Mouse (Mus musculus): ENCODE data around the gene Eif1ad. TPM values are rescaled to one million over a fixed set of nuclear protein-coding genes. Genes with fewer than 3 reads are reported as not detected.

The Eif1ad gene
- total RNA-seq, 2 experiments from 2014 or later, result 18.8 to 19.7 TPM

DNA sequence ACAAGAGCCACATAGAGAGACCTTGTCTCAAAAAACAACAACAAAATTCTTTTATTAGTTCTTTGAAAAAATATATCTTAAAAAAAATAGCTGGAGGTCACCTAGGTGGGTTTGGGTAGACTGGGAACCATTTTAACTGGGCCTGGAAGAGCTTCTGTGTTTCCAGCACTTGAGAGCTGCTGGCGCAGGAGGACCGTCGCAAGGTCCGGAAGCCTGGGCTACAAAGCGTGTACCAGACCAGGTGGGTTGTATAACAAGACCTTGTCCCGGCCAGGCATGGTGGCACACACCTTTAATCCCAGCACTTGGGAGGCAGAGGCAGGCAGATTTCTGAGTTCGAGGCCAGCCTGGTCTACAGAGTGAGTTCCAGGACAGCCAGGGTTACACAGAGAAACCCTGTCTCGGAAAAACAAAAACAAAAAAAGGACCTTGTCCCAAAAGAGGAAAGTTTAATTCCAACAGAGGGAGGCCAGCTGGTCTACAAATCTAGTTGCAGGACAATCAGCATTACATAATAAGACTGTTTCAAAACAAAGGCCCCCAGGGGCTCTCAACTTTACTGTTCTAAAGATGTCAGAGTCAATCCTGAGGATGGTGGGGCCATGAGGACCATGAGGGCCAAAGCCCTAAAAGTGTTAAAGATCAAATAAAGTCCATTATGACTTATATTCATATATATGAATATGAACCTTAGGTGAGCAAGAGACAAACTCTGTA is 52.4 kb downstream of the Eif1ad start:
- peak; percentile 60 to 66 for DNase-seq

GRCm38 (mm10) chr19:5419630-5420029 is 53.1 kb downstream of the Eif1ad start:
- no peak for DNase-seq

DNA sequence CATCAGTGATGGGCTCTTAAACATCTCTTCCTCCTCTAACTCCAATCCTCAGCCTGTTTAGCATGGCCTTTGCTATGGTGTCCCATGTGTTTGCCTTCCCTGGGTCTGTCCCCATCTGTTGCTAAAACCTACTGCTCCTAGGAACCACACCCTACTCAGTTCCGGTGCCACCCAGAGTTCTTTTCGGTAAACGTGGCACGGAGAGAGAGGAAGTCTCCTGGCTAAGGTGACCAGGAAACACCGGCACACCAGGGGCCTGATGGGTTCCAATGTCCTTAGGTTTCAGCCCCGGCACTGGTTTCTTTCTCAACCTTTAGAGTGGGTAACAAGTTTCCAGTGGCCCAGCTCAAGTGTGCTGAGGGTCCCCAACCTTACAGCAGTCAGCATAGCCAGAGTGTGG is 54.0 kb downstream of the Eif1ad start:
- DNase-seq, result no peak

Other genes with a start within 250 kb of the Eif1ad start
- 10 to 100 TPM; 48.9 to 54.0 TPM for gene Klc2, start 248.2 kb upstream of the Eif1ad start, total RNA-seq (2021)
- 10 to 100 TPM; 21.8 to 22.7 TPM for gene Pacs1, start 93.6 kb upstream of the Eif1ad start, total RNA-seq (2021)
- 100 to 1,000 TPM; 118 to 119 TPM for gene Sf3b2, start 71.3 kb upstream of the Eif1ad start, total RNA-seq (2021)
- gene Gal3st3, start 68.4 kb upstream of the Eif1ad start, total RNA-seq (2021), result 10 to 100 TPM; 21.9 to 22.4 TPM
- gene Catsper1, start 31.0 kb upstream of the Eif1ad start, total RNA-seq (2021), result not detected
- gene Cst6, start 17.2 kb upstream of the Eif1ad start, total RNA-seq (2021), result 10 to 100 TPM; 17.3 to 21.4 TPM
- gene Banf1, start 427 bp downstream of the Eif1ad start, total RNA-seq (2021), result 100 to 1,000 TPM; 121 to 125 TPM
- 10 to 100 TPM; 47.8 to 48.1 TPM for gene Sart1, start 22.0 kb downstream of the Eif1ad start, total RNA-seq (2021)
- under 1 TPM in 1 of 2 experiments, not detected in 1; 0.59 TPM for gene Tsga10ip, start 35.8 kb downstream of the Eif1ad start, total RNA-seq (2021)
- 100 to 1,000 TPM; 301 to 320 TPM for gene Drap1, start 58.2 kb downstream of the Eif1ad start, total RNA-seq (2021)
- 10 to 100 TPM; 32.1 to 38.3 TPM for gene AI837181, start 58.4 kb downstream of the Eif1ad start, total RNA-seq (2021)
- gene Fosl1, start 80.8 kb downstream of the Eif1ad start, total RNA-seq (2021), result not detected
- gene Ccdc85b, start 91.2 kb downstream of the Eif1ad start, total RNA-seq (2021), result 1 to 10 TPM; 6.0 to 6.7 TPM
- gene Fibp, start 93.9 kb downstream of the Eif1ad start, total RNA-seq (2021), result 10 to 100 TPM; 50.9 to 54.3 TPM
- 1 to 10 TPM in 1 of 2 experiments, under 1 TPM in 1; 0.25 to 1.5 TPM for gene Ctsw, start 101.8 kb downstream of the Eif1ad start, total RNA-seq (2021)
- 1 to 10 TPM; 7.2 to 7.9 TPM for gene Efemp2, start 107.2 kb downstream of the Eif1ad start, total RNA-seq (2021)
- 10 to 100 TPM; 16.9 to 24.2 TPM for gene Mus81, start 121.7 kb downstream of the Eif1ad start, total RNA-seq (2021)
- gene Cfl1, start 123.7 kb downstream of the Eif1ad start, total RNA-seq (2021), result 100 to 1,000 TPM; 184 to 211 TPM
- gene 1700020D05Rik, start 137.0 kb downstream of the Eif1ad start, total RNA-seq (2021), result under 1 TPM; 0.35 to 0.57 TPM
- 1 to 10 TPM; 4.2 to 4.3 TPM for gene Snx32, start 143.8 kb downstream of the Eif1ad start, total RNA-seq (2021)
- not detected for gene Ovol1, start 193.9 kb downstream of the Eif1ad start, total RNA-seq (2021)
- 1 to 10 TPM; 2.8 to 4.3 TPM for gene Ap5b1, start 201.3 kb downstream of the Eif1ad start, total RNA-seq (2021)
- 10 to 100 TPM; 56.5 to 59.3 TPM for gene Rnaseh2c, start 235.1 kb downstream of the Eif1ad start, total RNA-seq (2021)
- gene Kat5, start 243.5 kb downstream of the Eif1ad start, total RNA-seq (2021), result 10 to 100 TPM; 20.5 to 31.3 TPM